Mouse (Mus musculus): ENCODE measurements at regions not wholly inside any gene's neighbourhood (a gene's known extent, or its start where the extent isn't known, plus 50 kb on each side); places are given as distances from the start of the nearest gene placed in this dataset.

DNA sequence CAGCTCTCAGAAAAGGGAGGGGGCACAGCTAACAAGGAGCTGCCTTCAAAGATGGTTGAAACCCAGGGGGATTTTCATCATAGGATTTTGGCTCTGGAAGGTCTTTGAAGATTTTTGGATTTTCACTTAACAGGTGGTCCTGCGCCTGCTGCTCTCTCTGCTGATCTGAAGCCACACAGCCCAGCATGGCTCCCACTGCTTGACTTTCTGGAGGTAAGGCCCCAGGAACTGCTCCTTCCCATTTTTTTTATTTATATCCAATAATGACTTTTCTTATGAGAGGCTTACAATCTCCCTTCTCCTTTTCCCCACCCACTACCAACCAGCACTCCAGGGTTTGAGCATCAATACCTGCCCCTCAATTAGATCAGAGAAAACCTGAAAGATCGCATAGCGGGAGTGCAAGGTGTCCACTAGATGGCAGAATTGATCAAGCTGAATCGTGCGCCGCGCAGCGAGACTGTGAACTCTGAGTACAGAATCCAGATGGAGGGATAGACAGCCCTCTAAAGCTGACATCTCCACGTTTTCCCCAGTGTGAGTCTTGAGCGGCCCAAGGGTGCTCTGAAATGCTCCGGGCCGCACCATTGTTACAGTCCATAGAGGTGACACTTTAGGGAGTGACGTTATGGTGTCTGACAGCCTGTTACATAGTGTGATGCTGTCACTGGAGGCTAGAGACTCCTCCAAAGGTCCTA, 194.6 kb upstream of the Ednrb start:
- H3K27me3 ChIP-seq (ENCODE audit: control insufficient read depth, insufficient read depth, low read length, poor library complexity, severe bottlenecking), result no peaks in the 10 kb centered on the region
- no peaks in the 10 kb centered on the region for H3K36me3 ChIP-seq (ENCODE audit: control insufficient read depth, insufficient read depth, low read length, poor library complexity, severe bottlenecking)
- no peak overlapping the region for H3K27ac ChIP-seq (ENCODE audit: insufficient read depth, low read length)
- no peaks in the 10 kb centered on the region for H3K4me1 ChIP-seq (ENCODE audit: control insufficient read depth, insufficient read depth, low read length)
- no peak for TF ChIP-seq POLR2A (IDR thresholded peaks at IDR 0.05; ENCODE audit: insufficient read depth, low read length)
- TF ChIP-seq CTCF (IDR thresholded peaks at IDR 0.05; ENCODE audit: low read depth, low read length), result peak; percentile 85
- H3K9ac ChIP-seq (ENCODE audit: low read depth, poor library complexity, severe bottlenecking), result no peak overlapping the region
- H3K9me3 ChIP-seq (replicated peaks; ENCODE audit: control insufficient read depth, insufficient read depth, low read length, poor library complexity, severe bottlenecking), result no peaks in the 10 kb centered on the region
- H3K4me3 ChIP-seq (ENCODE audit: low read depth, low read length), result no peak overlapping the region

- TF ChIP-seq EP300 (IDR thresholded peaks at IDR 0.05; ENCODE audit: insufficient read depth, low read depth, low read length) (no peak), POLR2A (IDR thresholded peaks at IDR 0.05; ENCODE audit: insufficient read depth, low read length) (no peak), CTCF (IDR thresholded peaks at IDR 0.05; ENCODE audit: low read depth, low read length) (no peak)
- no peak overlapping the region for H3K9ac ChIP-seq (ENCODE audit: low read depth, poor library complexity, severe bottlenecking)
- no peaks in the 10 kb centered on the region for H3K4me1 ChIP-seq (ENCODE audit: control insufficient read depth, insufficient read depth, low read length)
- H3K36me3 ChIP-seq (ENCODE audit: control insufficient read depth, insufficient read depth, low read length, poor library complexity, severe bottlenecking), result no peaks in the 10 kb centered on the region
- H3K27me3 ChIP-seq (ENCODE audit: control insufficient read depth, insufficient read depth, low read length, poor library complexity, severe bottlenecking), result no peaks in the 10 kb centered on the region
- peaks cover 4% of the 10 kb centered on the region; the same call in 1 of the 2 replicates for H3K9me3 ChIP-seq (replicated peaks; ENCODE audit: control insufficient read depth, insufficient read depth, low read length, poor library complexity, severe bottlenecking)
- no peak overlapping the region for H3K4me3 ChIP-seq (ENCODE audit: low read depth, low read length)
- H3K27ac ChIP-seq (ENCODE audit: insufficient read depth, low read length), result no peak overlapping the region
Observed at GRCm38 (mm10) chr14:104033606-104034005, 189.4 kb upstream of the Ednrb start.

- TF ChIP-seq POLR2A (IDR thresholded peaks at IDR 0.05; ENCODE audit: insufficient read depth, low read length) (no peak), EP300 (IDR thresholded peaks at IDR 0.05; ENCODE audit: insufficient read depth, low read depth, low read length) (no peak)
- no peaks in the 10 kb centered on the region for H3K4me1 ChIP-seq (ENCODE audit: control insufficient read depth, insufficient read depth, low read length)
- no peaks in the 10 kb centered on the region for H3K27me3 ChIP-seq (ENCODE audit: control insufficient read depth, insufficient read depth, low read length, poor library complexity, severe bottlenecking)
- no peak overlapping the region for H3K27ac ChIP-seq (ENCODE audit: insufficient read depth, low read length)
- H3K9ac ChIP-seq (ENCODE audit: low read depth, poor library complexity, severe bottlenecking), result no peak overlapping the region
- H3K9me3 ChIP-seq (replicated peaks; ENCODE audit: control insufficient read depth, insufficient read depth, low read length, poor library complexity, severe bottlenecking), result peaks cover 4% of the 10 kb centered on the region; the same call in 1 of the 2 replicates
- H3K36me3 ChIP-seq (ENCODE audit: control insufficient read depth, insufficient read depth, low read length, poor library complexity, severe bottlenecking), result no peaks in the 10 kb centered on the region
- H3K4me3 ChIP-seq (ENCODE audit: low read depth, low read length), result no peak overlapping the region
Observed at GRCm38 (mm10) chr14:104030784-104031470, 186.7 kb upstream of the Ednrb start.

DNA sequence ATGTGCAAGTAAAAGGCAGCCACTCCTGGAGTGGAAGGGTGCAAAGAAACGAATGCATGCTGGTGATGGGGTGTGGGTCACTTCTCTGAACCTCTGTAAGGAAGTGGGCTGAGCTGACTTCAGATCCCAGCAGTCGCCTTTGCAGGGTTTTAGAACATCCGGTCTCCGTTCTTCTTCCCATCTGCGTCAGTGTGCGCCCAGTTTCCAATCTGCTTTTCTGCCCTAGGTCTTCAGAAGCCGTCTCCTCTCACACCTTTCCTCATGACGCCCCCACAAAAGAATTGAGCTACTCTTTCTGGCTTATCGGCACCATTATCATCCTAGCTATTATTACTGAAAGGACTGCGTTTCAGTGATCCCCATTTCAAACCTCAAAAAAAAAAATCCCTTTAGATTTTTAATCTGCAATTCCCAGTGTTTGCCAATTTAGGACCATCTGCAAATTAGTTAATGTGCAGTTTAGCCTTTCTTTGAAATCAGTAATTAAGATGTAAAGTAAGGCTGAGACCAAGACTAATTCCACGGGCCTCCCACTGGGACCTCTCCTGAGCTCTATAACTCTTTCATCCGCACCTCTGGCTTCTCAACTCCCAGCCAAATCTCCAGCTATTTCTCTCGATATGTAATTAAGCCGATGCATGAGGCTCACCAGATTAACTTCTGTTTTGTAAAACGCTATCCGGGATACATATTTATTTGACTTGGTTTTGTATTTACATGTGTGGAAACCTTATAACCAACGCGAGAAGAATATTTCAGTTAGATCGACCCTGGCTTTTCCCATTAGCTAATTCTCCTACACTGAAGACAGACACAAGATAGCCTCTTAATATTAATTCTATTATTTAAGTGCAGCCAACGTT, 185.7 kb upstream of the Ednrb start:
- no peak for TF ChIP-seq POLR2A (IDR thresholded peaks at IDR 0.05; ENCODE audit: insufficient read depth, low read length)
- H3K4me3 ChIP-seq (ENCODE audit: low read depth, low read length), result no peak overlapping the region
- H3K4me1 ChIP-seq (ENCODE audit: control insufficient read depth, insufficient read depth, low read length), result no peaks in the 10 kb centered on the region

GRCm38 (mm10) chr14:104027900-104028285, 183.7 kb upstream of the Ednrb start:
- no peaks in the 10 kb centered on the region for H3K27me3 ChIP-seq (ENCODE audit: control insufficient read depth, insufficient read depth, low read length, poor library complexity, severe bottlenecking)
- H3K36me3 ChIP-seq (ENCODE audit: control insufficient read depth, insufficient read depth, low read length, poor library complexity, severe bottlenecking), result no peaks in the 10 kb centered on the region
- H3K4me1 ChIP-seq (ENCODE audit: control insufficient read depth, insufficient read depth, low read length), result no peaks in the 10 kb centered on the region
- H3K27ac ChIP-seq (ENCODE audit: insufficient read depth, low read length), result no peak overlapping the region
- H3K9me3 ChIP-seq (replicated peaks; ENCODE audit: control insufficient read depth, insufficient read depth, low read length, poor library complexity, severe bottlenecking), result peaks cover 4% of the 10 kb centered on the region; the same call in 1 of the 2 replicates
- TF ChIP-seq CTCF (IDR thresholded peaks at IDR 0.05; ENCODE audit: low read depth, low read length) (no peak), POLR2A (IDR thresholded peaks at IDR 0.05; ENCODE audit: insufficient read depth, low read length) (no peak), EP300 (IDR thresholded peaks at IDR 0.05; ENCODE audit: insufficient read depth, low read depth, low read length) (no peak)
- no peak overlapping the region for H3K9ac ChIP-seq (ENCODE audit: low read depth, poor library complexity, severe bottlenecking)
- no peak overlapping the region for H3K4me3 ChIP-seq (ENCODE audit: low read depth, low read length)

More for the DNA sequence above, 185.7 kb upstream of the Ednrb start:
- Histone ChIP-seq H3K9me3 (replicated peaks; ENCODE audit: control insufficient read depth, insufficient read depth, low read length, poor library complexity, severe bottlenecking) (peaks cover 4% of the 10 kb centered on the region; the same call in 1 of the 2 replicates), H3K27ac (ENCODE audit: insufficient read depth, low read length) (no peak overlapping the region), H3K36me3 (ENCODE audit: control insufficient read depth, insufficient read depth, low read length, poor library complexity, severe bottlenecking) (no peaks in the 10 kb centered on the region), H3K27me3 (ENCODE audit: control insufficient read depth, insufficient read depth, low read length, poor library complexity, severe bottlenecking) (no peaks in the 10 kb centered on the region), H3K9ac (ENCODE audit: low read depth, poor library complexity, severe bottlenecking) (no peak overlapping the region)
